Mouse (Mus musculus): ENCODE data around the gene Gm3646. TPM values are rescaled to one million over a fixed set of nuclear protein-coding genes. Genes with fewer than 3 reads are reported as not detected.

Gm3646 gene
- polyA plus RNA-seq (2011; ENCODE audit: insufficient read depth, insufficient read length, low read depth, missing spikeins): not detected in 2 replicates

DNA sequence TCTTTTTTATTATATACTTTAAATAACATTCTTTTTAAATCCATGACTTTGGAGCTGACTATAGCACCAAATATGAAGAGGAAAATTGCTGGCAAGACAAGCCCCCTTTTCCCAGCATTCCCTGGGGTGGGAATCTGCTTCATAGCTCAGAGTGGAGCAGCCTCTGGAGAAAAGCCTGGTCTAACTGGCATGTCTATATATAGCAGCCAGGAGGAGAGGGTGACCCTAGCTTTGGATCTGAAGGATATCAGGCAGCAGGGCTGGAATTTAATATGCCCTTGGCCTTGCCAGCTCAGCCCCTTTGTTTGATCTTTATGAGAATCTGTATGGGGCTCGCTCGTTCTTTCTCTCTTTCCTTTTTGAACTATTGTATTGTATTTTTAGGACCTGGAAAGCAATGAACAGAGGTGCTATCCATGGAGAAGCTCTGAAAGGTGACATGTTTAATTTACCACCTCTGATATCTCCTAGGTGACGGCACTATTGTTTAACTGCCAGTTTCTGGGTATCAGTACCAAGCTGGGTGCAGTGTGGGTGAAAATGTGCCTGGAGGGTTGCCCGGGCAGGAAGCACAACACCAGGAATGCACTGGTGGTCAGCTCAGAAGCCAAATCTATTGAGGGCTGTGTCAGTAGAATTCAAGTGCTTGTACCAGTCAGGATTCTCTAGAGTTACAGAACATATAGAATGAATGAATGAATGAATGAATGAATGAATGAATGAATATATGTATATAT is at the start of gene Gm3646:
Gene Gm3646, minus strand, starts transcription at position 90 of the 737 bp plus-strand sequence.
- H3K27me3 ChIP-seq (ENCODE audit: control insufficient read depth, insufficient read depth, low read length, poor library complexity, severe bottlenecking): no peaks in the 10 kb centered on the region
- H3K9ac ChIP-seq (ENCODE audit: low read depth, poor library complexity, severe bottlenecking): no peak within 1 kb of the TSS
- H3K4me1 ChIP-seq (ENCODE audit: control insufficient read depth, insufficient read depth, low read length): no peaks in the 10 kb centered on the region
- no peak within 1 kb of the TSS for H3K4me3 ChIP-seq (ENCODE audit: low read depth, low read length)
- no peaks in the 10 kb centered on the region for H3K9me3 ChIP-seq (replicated peaks; ENCODE audit: control insufficient read depth, insufficient read depth, low read length, poor library complexity, severe bottlenecking)
- H3K27ac ChIP-seq (ENCODE audit: insufficient read depth, low read length): no peak within 1 kb of the TSS
- H3K36me3 ChIP-seq (ENCODE audit: control insufficient read depth, insufficient read depth, low read length, poor library complexity, severe bottlenecking): no peaks in the 10 kb centered on the region
- no peak for TF ChIP-seq POLR2A (IDR thresholded peaks at IDR 0.05; ENCODE audit: insufficient read depth, low read length)
- TF ChIP-seq CTCF (IDR thresholded peaks at IDR 0.05; ENCODE audit: low read depth, low read length): no peak
- no peak for TF ChIP-seq EP300 (IDR thresholded peaks at IDR 0.05; ENCODE audit: insufficient read depth, low read depth, low read length)

DNA sequence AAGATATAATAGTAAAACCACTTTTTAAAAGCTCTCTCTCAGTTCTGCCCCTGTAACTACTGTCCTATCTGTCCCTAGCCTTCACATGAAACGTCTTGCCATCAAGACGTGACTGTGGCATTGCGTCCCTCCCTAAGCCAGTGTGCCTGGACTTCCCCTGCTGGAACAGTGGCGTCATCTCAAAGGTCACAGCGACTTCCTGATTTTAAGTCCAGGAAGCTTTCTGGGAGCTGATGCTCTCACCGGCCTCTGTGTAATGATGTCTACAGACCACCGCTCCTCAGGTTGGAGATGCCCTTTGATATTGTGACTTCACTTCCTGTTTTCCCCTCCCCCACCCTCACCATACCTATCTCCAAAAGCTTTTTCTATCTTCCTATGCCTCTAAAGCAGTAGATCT is 41.9 kb upstream of the Gm3646 start:
- H3K9me3 ChIP-seq (replicated peaks; ENCODE audit: control insufficient read depth, insufficient read depth, low read length, poor library complexity, severe bottlenecking): no peaks in the 10 kb centered on the region
- no peak overlapping the region for H3K4me3 ChIP-seq (ENCODE audit: low read depth, low read length)
- no peak for TF ChIP-seq EP300 (IDR thresholded peaks at IDR 0.05; ENCODE audit: insufficient read depth, low read depth, low read length)
- TF ChIP-seq POLR2A (IDR thresholded peaks at IDR 0.05; ENCODE audit: insufficient read depth, low read length): no peak
- TF ChIP-seq CTCF (IDR thresholded peaks at IDR 0.05; ENCODE audit: low read depth, low read length): no peak
- H3K4me1 ChIP-seq (ENCODE audit: control insufficient read depth, insufficient read depth, low read length): peaks cover 6% of the 10 kb centered on the region
- H3K27ac ChIP-seq (ENCODE audit: insufficient read depth, low read length): no peak overlapping the region
- H3K9ac ChIP-seq (ENCODE audit: low read depth, poor library complexity, severe bottlenecking): no peak overlapping the region
- no peaks in the 10 kb centered on the region for H3K27me3 ChIP-seq (ENCODE audit: control insufficient read depth, insufficient read depth, low read length, poor library complexity, severe bottlenecking)
- H3K36me3 ChIP-seq (ENCODE audit: control insufficient read depth, insufficient read depth, low read length, poor library complexity, severe bottlenecking): no peaks in the 10 kb centered on the region

DNA sequence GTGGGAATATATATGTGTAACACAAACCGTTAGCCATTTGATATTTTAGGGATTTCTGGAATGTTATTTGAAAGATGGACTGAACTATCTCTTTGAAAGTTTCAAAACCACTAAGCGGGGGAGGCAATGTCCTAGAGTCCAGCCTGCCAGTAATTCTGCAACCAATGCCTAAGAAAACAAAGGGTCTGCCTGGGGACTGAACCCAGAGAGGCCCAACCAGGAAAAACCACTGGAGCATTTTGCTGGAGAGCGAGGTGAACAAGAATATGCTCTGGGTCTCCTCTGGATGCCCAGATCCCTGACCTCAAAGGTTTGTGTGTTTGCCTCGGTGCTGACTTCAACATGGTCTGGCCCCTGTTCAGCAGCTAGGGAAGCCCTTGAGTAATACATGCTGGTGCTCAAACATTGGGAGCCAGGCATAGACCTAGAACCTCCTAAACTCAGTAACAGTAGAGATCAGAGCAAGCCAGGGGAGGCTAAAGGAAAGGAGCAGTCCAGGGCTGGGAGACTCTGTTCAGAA is 41.0 kb upstream of the Gm3646 start:
- Histone ChIP-seq H3K9ac (ENCODE audit: low read depth, poor library complexity, severe bottlenecking) (no peak overlapping the region), H3K4me1 (ENCODE audit: control insufficient read depth, insufficient read depth, low read length) (no peaks in the 10 kb centered on the region), H3K27me3 (ENCODE audit: control insufficient read depth, insufficient read depth, low read length, poor library complexity, severe bottlenecking) (no peaks in the 10 kb centered on the region), H3K27ac (ENCODE audit: insufficient read depth, low read length) (no peak overlapping the region), H3K4me3 (ENCODE audit: low read depth, low read length) (no peak overlapping the region), H3K36me3 (ENCODE audit: control insufficient read depth, insufficient read depth, low read length, poor library complexity, severe bottlenecking) (no peaks in the 10 kb centered on the region), H3K9me3 (replicated peaks; ENCODE audit: control insufficient read depth, insufficient read depth, low read length, poor library complexity, severe bottlenecking) (no peaks in the 10 kb centered on the region)
- TF ChIP-seq EP300 (IDR thresholded peaks at IDR 0.05; ENCODE audit: insufficient read depth, low read depth, low read length) (no peak), POLR2A (IDR thresholded peaks at IDR 0.05; ENCODE audit: insufficient read depth, low read length) (no peak), CTCF (IDR thresholded peaks at IDR 0.05; ENCODE audit: low read depth, low read length) (no peak)

DNA sequence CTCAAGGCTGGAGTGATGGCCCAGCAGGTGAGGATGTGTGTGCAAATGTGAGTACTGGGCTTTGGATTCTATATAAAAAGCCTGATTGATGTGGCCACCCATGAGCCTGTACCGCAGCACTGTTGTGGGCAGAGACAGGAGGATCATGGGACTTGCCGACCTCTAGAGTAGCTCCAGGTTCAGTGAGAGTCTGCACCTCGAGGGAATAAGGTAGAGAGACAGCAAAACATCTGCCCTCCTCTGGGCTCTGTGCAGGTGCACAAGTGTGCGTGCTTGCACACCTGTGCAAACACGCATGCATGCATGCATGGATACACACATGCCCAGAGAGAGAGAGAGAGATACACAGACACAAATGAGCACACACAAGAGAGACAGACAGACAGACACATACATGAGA is 38.2 kb upstream of the Gm3646 start:
- H3K27ac ChIP-seq (ENCODE audit: insufficient read depth, low read length): no peak overlapping the region
- H3K36me3 ChIP-seq (ENCODE audit: control insufficient read depth, insufficient read depth, low read length, poor library complexity, severe bottlenecking): no peaks in the 10 kb centered on the region
- H3K4me3 ChIP-seq (ENCODE audit: low read depth, low read length): no peak overlapping the region
- H3K9me3 ChIP-seq (replicated peaks; ENCODE audit: control insufficient read depth, insufficient read depth, low read length, poor library complexity, severe bottlenecking): no peaks in the 10 kb centered on the region
- H3K4me1 ChIP-seq (ENCODE audit: control insufficient read depth, insufficient read depth, low read length): peaks cover 2% of the 10 kb centered on the region
- H3K27me3 ChIP-seq (ENCODE audit: control insufficient read depth, insufficient read depth, low read length, poor library complexity, severe bottlenecking): no peaks in the 10 kb centered on the region
- TF ChIP-seq EP300 (IDR thresholded peaks at IDR 0.05; ENCODE audit: insufficient read depth, low read depth, low read length): no peak
- no peak for TF ChIP-seq POLR2A (IDR thresholded peaks at IDR 0.05; ENCODE audit: insufficient read depth, low read length)
- no peak for TF ChIP-seq CTCF (IDR thresholded peaks at IDR 0.05; ENCODE audit: low read depth, low read length)
- no peak overlapping the region for H3K9ac ChIP-seq (ENCODE audit: low read depth, poor library complexity, severe bottlenecking)

DNA sequence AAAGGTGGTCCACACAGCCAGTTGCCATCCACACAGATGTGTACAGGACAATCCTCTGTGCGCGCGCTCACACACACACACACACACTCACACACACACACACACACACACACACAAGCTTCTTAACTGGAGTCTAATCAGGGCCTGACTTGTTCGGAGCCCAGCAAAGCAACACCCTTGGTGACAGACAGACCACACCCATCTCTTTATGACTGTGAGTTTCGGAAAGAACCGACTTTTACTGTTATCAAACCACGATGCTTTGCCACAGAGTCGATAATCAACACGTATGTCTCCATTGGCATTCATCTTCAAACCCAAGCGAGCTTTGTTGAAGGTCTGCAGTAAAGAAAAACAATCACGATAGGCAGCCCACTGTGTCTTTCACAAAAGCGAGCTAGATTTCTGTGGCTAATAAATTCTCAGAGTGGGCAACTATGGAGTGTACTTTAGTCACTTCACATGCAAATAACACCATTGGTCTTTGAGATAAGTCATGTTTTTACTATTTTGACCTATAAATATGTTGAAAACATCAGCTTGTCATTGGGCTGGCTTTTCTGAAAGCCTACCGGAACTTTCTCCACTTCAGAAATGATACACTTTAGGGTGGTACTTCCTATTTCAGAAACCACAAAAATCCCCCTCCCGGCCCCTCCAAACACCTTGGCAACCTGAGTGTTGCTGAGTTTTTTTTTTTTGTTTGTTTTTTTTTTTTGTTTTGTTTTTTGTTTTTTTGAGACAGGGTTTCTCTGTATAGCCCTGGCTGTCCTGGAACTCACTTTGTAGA is 37.3 kb upstream of the Gm3646 start:
- Histone ChIP-seq H3K27me3 (ENCODE audit: control insufficient read depth, insufficient read depth, low read length, poor library complexity, severe bottlenecking) (no peaks in the 10 kb centered on the region), H3K36me3 (ENCODE audit: control insufficient read depth, insufficient read depth, low read length, poor library complexity, severe bottlenecking) (no peaks in the 10 kb centered on the region), H3K9me3 (replicated peaks; ENCODE audit: control insufficient read depth, insufficient read depth, low read length, poor library complexity, severe bottlenecking) (no peaks in the 10 kb centered on the region), H3K4me1 (ENCODE audit: control insufficient read depth, insufficient read depth, low read length) (peaks cover 2% of the 10 kb centered on the region), H3K4me3 (ENCODE audit: low read depth, low read length) (no peak overlapping the region), H3K27ac (ENCODE audit: insufficient read depth, low read length) (no peak overlapping the region), H3K9ac (ENCODE audit: low read depth, poor library complexity, severe bottlenecking) (no peak overlapping the region)
- TF ChIP-seq CTCF (IDR thresholded peaks at IDR 0.05; ENCODE audit: low read depth, low read length) (no peak), POLR2A (IDR thresholded peaks at IDR 0.05; ENCODE audit: insufficient read depth, low read length) (no peak)

DNA sequence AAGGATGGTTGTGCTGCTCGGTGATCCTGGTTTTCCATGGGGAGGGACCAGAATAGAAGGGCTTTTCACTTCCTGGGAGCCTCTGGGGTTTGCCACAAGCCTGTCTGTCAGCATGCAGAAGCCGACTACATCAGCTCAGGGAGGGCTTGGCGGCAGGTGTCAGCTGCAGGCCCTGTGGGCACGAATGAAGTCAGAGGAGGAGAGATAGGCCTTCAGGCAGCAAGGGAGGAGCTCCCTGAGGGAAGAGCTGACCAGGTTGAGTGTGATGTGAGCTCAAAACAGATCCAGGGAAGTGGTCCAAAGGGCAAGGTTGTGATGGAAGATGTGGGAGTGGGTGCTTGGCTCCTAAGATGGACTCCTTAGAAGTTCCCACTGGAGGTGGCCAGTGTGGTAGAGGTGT is 35.7 kb upstream of the Gm3646 start:
- Histone ChIP-seq H3K9me3 (replicated peaks; ENCODE audit: control insufficient read depth, insufficient read depth, low read length, poor library complexity, severe bottlenecking) (no peaks in the 10 kb centered on the region), H3K4me1 (ENCODE audit: control insufficient read depth, insufficient read depth, low read length) (peaks cover 2% of the 10 kb centered on the region), H3K9ac (ENCODE audit: low read depth, poor library complexity, severe bottlenecking) (no peak overlapping the region), H3K27ac (ENCODE audit: insufficient read depth, low read length) (no peak overlapping the region), H3K36me3 (ENCODE audit: control insufficient read depth, insufficient read depth, low read length, poor library complexity, severe bottlenecking) (no peaks in the 10 kb centered on the region), H3K27me3 (ENCODE audit: control insufficient read depth, insufficient read depth, low read length, poor library complexity, severe bottlenecking) (no peaks in the 10 kb centered on the region), H3K4me3 (ENCODE audit: low read depth, low read length) (no peak overlapping the region)
- TF ChIP-seq POLR2A (IDR thresholded peaks at IDR 0.05; ENCODE audit: insufficient read depth, low read length) (no peak), EP300 (IDR thresholded peaks at IDR 0.05; ENCODE audit: insufficient read depth, low read depth, low read length) (no peak), CTCF (IDR thresholded peaks at IDR 0.05; ENCODE audit: low read depth, low read length) (no peak)
